Mouse (Mus musculus): ENCODE data around the gene Dhdh. TPM values are rescaled to one million over a fixed set of nuclear protein-coding genes. Genes with fewer than 3 reads are reported as not detected.
A peak's percentile ranks its signal among the peaks of the same experiment; 100 is the strongest.
"Not testable (repeated sequence)": the region's sequence is repeated elsewhere in the genome, so short reads cannot be mapped to it uniquely, and the experiment has no call there.

Gene Dhdh
- polyA plus RNA-seq, 1 experiment: 2.4 TPM

DNA sequence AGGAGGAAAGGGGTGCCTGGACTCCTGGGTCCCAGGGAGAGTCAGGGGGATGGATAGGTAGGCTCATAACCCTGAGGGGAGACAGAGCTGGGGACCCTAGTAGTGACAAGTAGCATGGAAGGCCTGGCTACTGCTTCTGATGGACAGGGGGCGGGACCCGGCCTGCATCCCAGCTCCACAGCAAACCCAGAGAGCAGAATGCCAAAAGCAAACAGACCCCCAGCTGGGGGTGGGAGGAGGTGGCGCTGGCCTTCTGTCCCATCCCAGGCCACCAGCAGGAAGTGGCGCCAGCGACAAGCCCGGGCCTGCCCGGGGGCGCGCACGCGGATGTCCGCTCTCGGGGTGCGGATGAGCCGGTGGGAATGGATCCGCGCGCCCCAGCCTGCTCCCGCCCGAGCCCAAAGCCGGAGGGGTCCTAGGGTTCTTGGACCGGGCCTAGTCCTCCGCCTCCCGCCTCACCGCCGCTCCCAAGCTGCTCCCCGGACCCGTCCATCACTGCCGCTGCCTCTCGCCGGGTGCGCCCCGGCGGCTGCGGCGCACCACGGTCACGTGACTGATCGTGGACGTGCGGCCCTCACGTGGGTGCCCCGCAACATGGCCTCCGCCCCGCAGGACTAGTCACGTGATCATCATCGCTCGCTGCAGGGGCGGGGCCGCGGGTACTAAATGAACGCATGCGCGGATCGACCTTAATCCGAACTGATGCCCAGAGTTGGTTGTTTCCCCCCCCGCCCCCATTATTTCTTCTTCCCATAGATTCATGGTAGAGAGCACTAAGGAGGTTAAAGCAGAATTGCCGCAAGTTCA lies 22.1 kb downstream of the Dhdh start, which contains the start of gene Bax:
Bax (minus strand) TSS at position 616 of the 807 bp plus-strand sequence.
- peaks cover 12% of the 10 kb centered on the region for H3K4me1 ChIP-seq (replicated peaks; ENCODE audit: control insufficient read depth, insufficient read depth, low read length)
- no peaks in the 10 kb centered on the region for H3K27me3 ChIP-seq (ENCODE audit: control insufficient read depth, insufficient read depth, low read length)
- peak within 1 kb of the TSS; percentile 62 for H3K4me3 ChIP-seq (ENCODE audit: control insufficient read depth, insufficient read depth, low read length)
- H3K36me3 ChIP-seq (ENCODE audit: control insufficient read depth, insufficient read depth, low read length): no peaks in the 10 kb centered on the region
- TF ChIP-seq POLR2A (IDR thresholded peaks at IDR 0.05; ENCODE audit: control insufficient read depth, extremely low read depth, insufficient read depth, low read length, poor library complexity) (no peak), CTCF (IDR thresholded peaks at IDR 0.05; ENCODE audit: borderline replicate concordance, control insufficient read depth, extremely low read depth, insufficient read depth, low read length, poor library complexity) (peak; percentile 52; the same call in 1 of the 2 replicates)
- under 1% methylated on average over 58 of the region's 58 CpGs for WGBS
- peak; percentile 88 for DNase-seq
- H3K27ac ChIP-seq (ENCODE audit: control insufficient read depth, insufficient read depth, low read length): no peak within 1 kb of the TSS

DNA sequence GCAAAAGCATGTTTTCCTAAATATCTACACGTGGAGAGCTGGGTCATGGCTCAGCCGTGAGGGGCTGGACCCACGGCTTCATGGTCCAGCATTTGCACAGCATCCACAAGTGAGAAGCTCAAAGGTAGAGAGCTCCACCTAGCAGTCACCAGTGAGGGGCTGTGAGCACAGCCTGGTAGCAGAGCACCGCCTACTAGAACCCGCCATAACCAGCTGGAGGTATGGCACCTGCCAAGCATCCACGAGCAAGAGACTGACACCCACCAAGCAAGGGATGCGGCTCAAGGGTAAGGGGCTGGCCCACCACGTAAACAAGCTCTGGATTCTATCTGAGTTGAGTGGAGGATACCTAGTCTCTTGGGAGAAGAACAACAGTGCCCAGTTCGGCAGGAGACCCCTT lies 23.1 kb downstream of the Dhdh start:
- Histone ChIP-seq H3K4me3 (ENCODE audit: control insufficient read depth, insufficient read depth, low read length) (no peak overlapping the region), H3K36me3 (ENCODE audit: control insufficient read depth, insufficient read depth, low read length) (no peaks in the 10 kb centered on the region), H3K4me1 (replicated peaks; ENCODE audit: control insufficient read depth, insufficient read depth, low read length) (peaks cover 17% of the 10 kb centered on the region), H3K27ac (ENCODE audit: control insufficient read depth, insufficient read depth, low read length) (no peak overlapping the region), H3K27me3 (ENCODE audit: control insufficient read depth, insufficient read depth, low read length) (no peaks in the 10 kb centered on the region)
- DNase-seq: peak; percentile 40
- WGBS: 79% methylated on average over 9 of the region's 9 CpGs
- TF ChIP-seq CTCF (IDR thresholded peaks at IDR 0.05; ENCODE audit: borderline replicate concordance, control insufficient read depth, extremely low read depth, insufficient read depth, low read length, poor library complexity): no peak
- TF ChIP-seq POLR2A (IDR thresholded peaks at IDR 0.05; ENCODE audit: control insufficient read depth, extremely low read depth, insufficient read depth, low read length, poor library complexity): no peak

DNA sequence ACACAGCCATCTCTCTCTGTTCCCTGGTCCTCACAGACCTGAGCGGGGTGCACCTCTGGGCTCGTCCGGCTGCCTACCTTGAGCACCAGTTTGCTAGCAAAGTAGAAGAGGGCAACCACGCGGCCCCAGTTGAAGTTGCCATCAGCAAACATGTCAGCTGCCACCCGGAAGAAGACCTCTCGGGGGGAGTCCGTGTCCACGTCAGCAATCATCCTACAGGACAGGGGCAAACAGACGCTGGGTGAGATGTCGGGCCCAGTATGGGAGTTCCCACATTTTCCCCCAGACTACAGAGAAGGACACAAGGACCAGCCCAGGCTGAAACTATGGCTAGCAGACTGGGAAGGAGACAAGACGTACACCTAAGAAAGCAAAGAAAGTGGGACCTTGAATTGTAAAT lies 23.5 kb downstream of the Dhdh start:
- Histone ChIP-seq H3K4me1 (replicated peaks; ENCODE audit: control insufficient read depth, insufficient read depth, low read length) (peaks cover 21% of the 10 kb centered on the region), H3K4me3 (ENCODE audit: control insufficient read depth, insufficient read depth, low read length) (no peak overlapping the region), H3K27ac (ENCODE audit: control insufficient read depth, insufficient read depth, low read length) (no peak overlapping the region), H3K36me3 (ENCODE audit: control insufficient read depth, insufficient read depth, low read length) (no peaks in the 10 kb centered on the region), H3K27me3 (ENCODE audit: control insufficient read depth, insufficient read depth, low read length) (no peaks in the 10 kb centered on the region)
- DNase-seq: no peak
- TF ChIP-seq CTCF (IDR thresholded peaks at IDR 0.05; ENCODE audit: borderline replicate concordance, control insufficient read depth, extremely low read depth, insufficient read depth, low read length, poor library complexity) (no peak), POLR2A (IDR thresholded peaks at IDR 0.05; ENCODE audit: control insufficient read depth, extremely low read depth, insufficient read depth, low read length, poor library complexity) (no peak)
- WGBS: 98% methylated on average over 12 of the region's 12 CpGs

DNA sequence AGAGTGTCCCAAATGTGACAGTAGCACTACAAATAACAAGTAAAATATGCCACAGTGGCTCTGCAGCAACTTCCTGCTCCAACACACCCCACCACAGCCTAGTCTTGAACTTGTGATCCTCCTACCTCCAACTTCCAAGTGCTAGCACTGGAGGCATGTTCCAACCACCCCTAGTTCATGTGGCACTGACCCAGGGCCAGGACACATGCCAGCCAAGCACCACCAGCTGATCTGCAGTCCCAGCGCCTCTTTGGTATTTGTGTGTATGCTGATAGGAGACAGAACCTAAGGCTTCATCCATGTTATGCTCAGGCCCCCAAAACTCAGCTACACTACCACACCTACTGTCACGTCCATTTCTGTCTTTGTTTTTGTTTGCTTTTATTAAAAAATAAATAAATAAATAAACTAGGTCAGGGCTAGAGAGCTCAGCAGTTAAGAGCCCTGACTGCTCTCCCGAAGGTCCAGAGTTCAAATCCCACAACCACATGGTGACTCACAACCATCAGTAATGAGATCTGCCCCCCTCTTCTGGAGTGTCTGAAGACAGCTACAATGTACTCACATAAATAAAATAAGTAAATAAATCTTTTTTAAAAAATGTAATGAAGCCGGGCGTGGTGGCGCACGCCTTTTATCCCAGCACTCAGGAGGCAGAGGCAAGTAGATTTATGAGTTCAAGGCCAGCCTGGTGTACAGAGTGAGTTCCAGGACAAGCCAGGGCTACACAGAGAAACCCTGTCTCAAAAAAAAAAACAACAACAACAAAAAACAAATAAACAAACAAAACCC lies 24.4 kb downstream of the Dhdh start:
- H3K4me1 ChIP-seq (replicated peaks; ENCODE audit: control insufficient read depth, insufficient read depth, low read length): peaks cover 21% of the 10 kb centered on the region
- H3K36me3 ChIP-seq (ENCODE audit: control insufficient read depth, insufficient read depth, low read length): no peaks in the 10 kb centered on the region
- 95% methylated on average over 7 of the region's 7 CpGs for WGBS

DNA sequence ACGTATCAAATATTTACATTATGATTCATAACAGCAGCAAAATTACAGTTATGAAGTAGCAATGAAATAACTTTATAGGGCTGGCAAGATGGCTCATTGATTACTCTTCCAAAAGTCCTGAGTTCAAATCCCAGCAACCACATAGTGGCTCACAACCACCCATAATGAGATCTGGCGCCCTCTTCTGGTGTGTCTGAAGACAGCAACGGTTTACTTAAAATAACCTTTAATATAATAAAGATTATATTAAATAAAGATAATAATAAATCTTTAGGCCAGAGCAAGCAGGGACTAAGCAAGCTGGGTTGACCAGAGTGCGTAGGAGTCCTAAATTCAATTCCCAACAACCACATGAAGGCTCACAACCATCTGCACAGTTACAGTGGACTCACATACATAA lies 25.7 kb downstream of the Dhdh start:
- peaks cover 27% of the 10 kb centered on the region for H3K4me1 ChIP-seq (replicated peaks; ENCODE audit: control insufficient read depth, insufficient read depth, low read length)
- 82% methylated on average over 4 of the region's 4 CpGs for WGBS
- H3K4me3 ChIP-seq (ENCODE audit: control insufficient read depth, insufficient read depth, low read length); DNase-seq; H3K27me3 ChIP-seq (ENCODE audit: control insufficient read depth, insufficient read depth, low read length); H3K27ac ChIP-seq (ENCODE audit: control insufficient read depth, insufficient read depth, low read length); H3K36me3 ChIP-seq (ENCODE audit: control insufficient read depth, insufficient read depth, low read length): not testable (repeated sequence)

More for the DNA sequence above, 24.4 kb downstream of the Dhdh start:
- TF ChIP-seq POLR2A (IDR thresholded peaks at IDR 0.05; ENCODE audit: control insufficient read depth, extremely low read depth, insufficient read depth, low read length, poor library complexity) (no peak), CTCF (IDR thresholded peaks at IDR 0.05; ENCODE audit: borderline replicate concordance, control insufficient read depth, extremely low read depth, insufficient read depth, low read length, poor library complexity) (no peak)
- H3K4me3 ChIP-seq (ENCODE audit: control insufficient read depth, insufficient read depth, low read length): no peak overlapping the region
- no peak for DNase-seq
- H3K27ac ChIP-seq (ENCODE audit: control insufficient read depth, insufficient read depth, low read length): no peak overlapping the region
- no peaks in the 10 kb centered on the region for H3K27me3 ChIP-seq (ENCODE audit: control insufficient read depth, insufficient read depth, low read length)

DNA sequence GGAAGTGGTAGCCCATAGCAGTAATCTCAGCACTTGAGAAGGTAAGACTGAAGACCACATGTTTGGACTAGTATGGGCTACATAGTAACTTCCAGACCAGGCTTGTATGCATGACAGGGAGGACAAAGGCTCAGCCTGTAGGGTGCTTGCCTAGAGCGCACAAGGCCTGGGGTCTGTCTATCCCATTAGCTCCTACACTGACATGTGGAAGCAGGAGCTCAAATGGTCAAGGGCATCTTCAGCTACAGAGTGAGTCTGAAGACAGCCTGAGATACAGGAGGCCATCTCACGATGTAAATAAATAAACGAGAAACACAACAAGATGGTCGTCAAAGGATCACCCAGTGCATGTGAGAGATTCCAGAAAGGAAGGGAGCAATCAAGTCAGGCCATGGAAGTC lies 26.3 kb downstream of the Dhdh start:
- WGBS: 97% methylated on average over 4 of the region's 4 CpGs
- DNase-seq: no peak
- Histone ChIP-seq H3K27ac (ENCODE audit: control insufficient read depth, insufficient read depth, low read length) (no peak overlapping the region), H3K4me1 (replicated peaks; ENCODE audit: control insufficient read depth, insufficient read depth, low read length) (peaks cover 30% of the 10 kb centered on the region), H3K36me3 (ENCODE audit: control insufficient read depth, insufficient read depth, low read length) (peaks cover 11% of the 10 kb centered on the region), H3K4me3 (ENCODE audit: control insufficient read depth, insufficient read depth, low read length) (no peak overlapping the region), H3K27me3 (ENCODE audit: control insufficient read depth, insufficient read depth, low read length) (no peaks in the 10 kb centered on the region)
- TF ChIP-seq POLR2A (IDR thresholded peaks at IDR 0.05; ENCODE audit: control insufficient read depth, extremely low read depth, insufficient read depth, low read length, poor library complexity) (no peak), CTCF (IDR thresholded peaks at IDR 0.05; ENCODE audit: borderline replicate concordance, control insufficient read depth, extremely low read depth, insufficient read depth, low read length, poor library complexity) (no peak)

Measured in thymus, adult 2 months (tissue).